Mouse (Mus musculus) spleen, postnatal 10 days (tissue): Measurements from ENCODE around the gene Ppp1ca.

Source experiments
- DNase-seq, 2 experiments: peaks; one replicate each; pipeline ENCODE4 v3.0.0; 2021 to 2022; ENCODE audit warnings: low spot score in 2 of 2

The Ppp1ca gene

GRCm38 (mm10) chr19:4154437-4155222 lies 37.2 kb upstream of the Ppp1ca start:
- peak in 1 of 2 experiments; percentile 73 for DNase-seq

- peak; percentile 31 to 58 for DNase-seq
These were observed 36.4 kb upstream of the Ppp1ca start for GRCm38 (mm10) chr19:4155223-4156072.

GRCm38 (mm10) chr19:4156073-4156579 lies 35.7 kb upstream of the Ppp1ca start:
- no peak for DNase-seq

- DNase-seq = no peak
These were observed 35.1 kb upstream of the Ppp1ca start for GRCm38 (mm10) chr19:4156771-4157170.

GRCm38 (mm10) chr19:4159049-4159448 lies 32.8 kb upstream of the Ppp1ca start:
- no peak for DNase-seq

GRCm38 (mm10) chr19:4162646-4163542 lies 29.0 kb upstream of the Ppp1ca start, which contains the start of gene Rps6kb2:
Gene Rps6kb2 (minus strand): TSS chr19:4163354.
- DNase-seq = peak; percentile 95 to 97

- no peak for DNase-seq
These were observed 28.4 kb upstream of the Ppp1ca start for GRCm38 (mm10) chr19:4163543-4163887.

- DNase-seq = no peak
These were observed 27.8 kb upstream of the Ppp1ca start for GRCm38 (mm10) chr19:4164100-4164499.

GRCm38 (mm10) chr19:4164721-4165120 lies 27.1 kb upstream of the Ppp1ca start:
- DNase-seq = no peak

GRCm38 (mm10) chr19:4166678-4167476 lies 25.0 kb upstream of the Ppp1ca start:
- DNase-seq = no peak

GRCm38 (mm10) chr19:4169378-4169784 lies 22.5 kb upstream of the Ppp1ca start:
- DNase-seq = peak; percentile 99

GRCm38 (mm10) chr19:4169810-4170209 lies 22.1 kb upstream of the Ppp1ca start:
- DNase-seq = no peak

- DNase-seq = no peak
These were observed 21.0 kb upstream of the Ppp1ca start for GRCm38 (mm10) chr19:4170723-4171392.

- peak in 1 of 2 experiments; percentile 27 for DNase-seq
These were observed 20.2 kb upstream of the Ppp1ca start for GRCm38 (mm10) chr19:4171393-4172290.

GRCm38 (mm10) chr19:4172925-4173324 lies 18.9 kb upstream of the Ppp1ca start:
- no peak for DNase-seq

- no peak for DNase-seq
These were observed 16.4 kb upstream of the Ppp1ca start, which contains the start of gene Carns1 for GRCm38 (mm10) chr19:4175368-4175947. Gene Carns1 (minus strand): TSS chr19:4175479.

GRCm38 (mm10) chr19:4180411-4180810 lies 11.5 kb upstream of the Ppp1ca start:
- no peak for DNase-seq

- DNase-seq = peak in 1 of 2 experiments; percentile 73
These were observed 10.0 kb upstream of the Ppp1ca start for GRCm38 (mm10) chr19:4181892-4182291.

- DNase-seq = no peak
These were observed 8.2 kb upstream of the Ppp1ca start for GRCm38 (mm10) chr19:4183689-4184088.
